Mouse (Mus musculus) intestine, embryonic 14.5 days (tissue): ENCODE measurements around the gene Kdelc2. TPM values are rescaled to one million over a fixed set of nuclear protein-coding genes. Genes with fewer than 3 reads are reported as not detected.

Experiments
- ATAC-seq: fragments of 200-750 bp; cut with Nextera tagmentation; replicated peaks from 2 replicates; pipeline ENCODE4 v1.8.0; 2017; ENCODE audit warnings: low read depth, moderate number of reproducible peaks, moderate TSS enrichment, moderate library complexity; ENCODE audit not compliant: low FRiP score, low TSS enrichment
- DNase-seq: peaks from one replicate; pipeline ENCODE4 v3.0.0-alpha.2; 2018; ENCODE audit warnings: low spot score
- H3K27ac ChIP-seq: fragments of 300-500 bp; sonication (generic); 2 replicates; pipeline ENCODE4 v1.5.1; 2014; ENCODE audit warnings: low read depth, mild to moderate bottlenecking, control low read depth
- H3K27me3 ChIP-seq: fragments of 300-500 bp; sonication (generic); replicated peaks from 2 replicates; pipeline ENCODE4 v1.6.1; 2014; ENCODE audit warnings: low read length, control low read depth; ENCODE audit not compliant: control insufficient read depth, insufficient read depth
- H3K36me3 ChIP-seq: fragments of 300-500 bp; sonication (generic); 2 replicates; pipeline ENCODE4 v1.6.1; 2014; ENCODE audit warnings: low read length, control low read depth; ENCODE audit not compliant: control insufficient read depth, insufficient read depth
- H3K4me1 ChIP-seq: fragments of 300-500 bp; sonication (generic); replicated peaks from 2 replicates; pipeline ENCODE4 v1.6.1; 2014; ENCODE audit warnings: low read length, control low read depth, mixed read lengths; ENCODE audit not compliant: control insufficient read depth, insufficient read depth
- H3K4me2 ChIP-seq: fragments of 300-500 bp; sonication (generic); 2 replicates; pipeline ENCODE4 v1.6.1; 2014; ENCODE audit warnings: low read length
- H3K4me3 ChIP-seq: fragments of 300-500 bp; sonication (generic); 2 replicates; pipeline ENCODE4 v1.5.1; 2014; ENCODE audit warnings: low read depth, low read length, control low read depth, mixed read lengths
- H3K9ac ChIP-seq: fragments of 300-500 bp; sonication (generic); 2 replicates; pipeline ENCODE4 v1.6.1; 2014; ENCODE audit warnings: mild to moderate bottlenecking, low read length
- H3K9me3 ChIP-seq: fragments of 300-500 bp; sonication (generic); 2 replicates; pipeline ENCODE4 v1.6.1; 2016; ENCODE audit warnings: low read length, control low read depth; ENCODE audit not compliant: control insufficient read depth
- WGBS: fragments of 180-500 bp; shearing (Covaris S2); extraction: QIAGEN DNeasy Blood & Tissue Kit; methylation state at CpG from one replicate; pipeline ENCODE4 v1.1.7; 2014; 5-methylcytosine and 5-hydroxymethylcytosine counted together
- microRNA-seq: library from miRNA; unstranded; fragments of <30 nt; microRNA quantifications from one replicate; pipeline ENCODE4, GENCODE M21; 2016
- polyA plus RNA-seq: library from polyadenylated mRNA; unstranded; fragments of >200 nt; fragmentation: Nextera tagmentation; extraction: Ambion mirVana; gene quantifications from 2 replicates; pipeline ENCODE4 v1.2.1, GENCODE M21; 2014

Gene Kdelc2
- polyA plus RNA-seq, 1 experiment from 2014 or later: 27.3 TPM

DNA sequence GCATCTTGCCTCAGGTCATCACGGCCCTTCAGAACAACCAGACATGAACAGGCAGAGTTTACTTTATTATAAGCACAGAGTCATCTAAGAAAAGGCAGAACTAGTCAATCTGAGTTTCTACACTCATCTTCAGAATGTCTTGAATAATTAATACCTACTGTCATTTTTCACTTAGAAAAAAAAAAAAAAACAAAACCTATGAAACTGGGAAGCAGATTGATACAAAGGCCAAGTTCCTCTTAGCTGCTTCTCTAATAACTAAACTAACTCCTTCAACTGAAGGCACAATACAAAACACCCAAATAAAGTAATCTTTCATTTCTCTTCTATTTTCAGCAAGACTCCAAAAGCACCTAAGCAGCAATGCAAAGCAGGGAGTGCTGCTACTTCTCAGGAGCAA lies 66.8 kb downstream of the Kdelc2 start:
- Histone ChIP-seq H3K36me3 (peaks cover 74% of the 10 kb centered on the region), H3K4me2 (no peak overlapping the region), H3K4me3 (no peak overlapping the region), H3K9me3 (no peaks in the 10 kb centered on the region), H3K9ac (no peak overlapping the region), H3K27ac (no peak overlapping the region), H3K27me3 (no peaks in the 10 kb centered on the region), H3K4me1 (no peaks in the 10 kb centered on the region)
- WGBS: 83% methylated on average over 1 of the region's 1 CpGs
- DNase-seq (no peak), ATAC-seq (no peak)

Small RNA genes within 50 kb of the gene (microRNA-seq; reads per million reads assigned to microRNA genes)
- not detected for gene Mir130c

Other genes with a start within 250 kb of the Kdelc2 start
- gene Ddx10, start 136.0 kb upstream of the Kdelc2 start, polyA plus RNA-seq: 31.2 and 34.2 TPM in 2 replicates
- gene Exph5, start 82.4 kb upstream of the Kdelc2 start, polyA plus RNA-seq: 4.9 and 6.2 TPM in 2 replicates
- 0.84 and 1.0 TPM in 2 replicates for gene 4930550C14Rik, start 18.3 kb downstream of the Kdelc2 start, polyA plus RNA-seq
- 16.4 and 20.9 TPM in 2 replicates for gene Atm, start 152.7 kb downstream of the Kdelc2 start, polyA plus RNA-seq
- gene Npat, start 153.0 kb downstream of the Kdelc2 start, polyA plus RNA-seq: 22.4 and 22.8 TPM in 2 replicates
- gene Acat1, start 226.4 kb downstream of the Kdelc2 start, polyA plus RNA-seq: 122 and 131 TPM in 2 replicates